Mouse (Mus musculus): ENCODE data around the gene Crim1. TPM values are rescaled to one million over a fixed set of nuclear protein-coding genes. Genes with fewer than 3 reads are reported as not detected.

Gene Crim1
- polyA plus RNA-seq, 1 experiment = 19.2 TPM

DNA sequence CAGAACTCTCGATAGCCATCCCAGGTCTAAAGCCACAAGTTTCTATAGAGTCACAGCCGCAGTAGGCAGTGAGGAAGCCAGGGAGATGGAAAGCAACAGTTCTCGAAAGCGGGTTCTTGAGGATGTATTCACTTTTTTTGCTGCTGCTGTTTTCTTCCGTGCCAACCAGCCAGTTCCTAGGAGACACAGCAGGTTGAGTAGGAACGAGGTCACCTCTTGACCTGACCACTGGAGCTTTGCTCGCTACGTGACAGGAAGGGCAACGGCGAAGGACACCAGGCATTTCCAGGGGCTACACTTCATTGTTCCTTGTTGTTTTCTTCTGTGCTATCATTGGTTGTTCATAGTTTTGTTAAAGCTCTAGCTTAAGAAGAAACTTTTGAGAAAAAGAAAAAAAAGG lies 174.7 kb downstream of the Crim1 start:
- WGBS = 95% methylated on average over 10 of the region's 10 CpGs
- TF ChIP-seq CTCF (IDR thresholded peaks at IDR 0.05; ENCODE audit: borderline replicate concordance, control insufficient read depth, extremely low read depth, insufficient read depth, low read length, poor library complexity) (no peak), POLR2A (IDR thresholded peaks at IDR 0.05; ENCODE audit: control insufficient read depth, extremely low read depth, insufficient read depth, low read length, poor library complexity) (no peak)
- H3K4me1 ChIP-seq (replicated peaks; ENCODE audit: control insufficient read depth, insufficient read depth, low read length) = no peaks in the 10 kb centered on the region; the same call in 1 of the 2 replicates
- no peak for DNase-seq
- H3K27ac ChIP-seq (ENCODE audit: control insufficient read depth, insufficient read depth, low read length) = no peak overlapping the region
- H3K4me3 ChIP-seq (ENCODE audit: control insufficient read depth, insufficient read depth, low read length) = no peak overlapping the region
- H3K36me3 ChIP-seq (ENCODE audit: control insufficient read depth, insufficient read depth, low read length) = peaks cover 11% of the 10 kb centered on the region
- H3K27me3 ChIP-seq (ENCODE audit: control insufficient read depth, insufficient read depth, low read length) = no peaks in the 10 kb centered on the region

DNA sequence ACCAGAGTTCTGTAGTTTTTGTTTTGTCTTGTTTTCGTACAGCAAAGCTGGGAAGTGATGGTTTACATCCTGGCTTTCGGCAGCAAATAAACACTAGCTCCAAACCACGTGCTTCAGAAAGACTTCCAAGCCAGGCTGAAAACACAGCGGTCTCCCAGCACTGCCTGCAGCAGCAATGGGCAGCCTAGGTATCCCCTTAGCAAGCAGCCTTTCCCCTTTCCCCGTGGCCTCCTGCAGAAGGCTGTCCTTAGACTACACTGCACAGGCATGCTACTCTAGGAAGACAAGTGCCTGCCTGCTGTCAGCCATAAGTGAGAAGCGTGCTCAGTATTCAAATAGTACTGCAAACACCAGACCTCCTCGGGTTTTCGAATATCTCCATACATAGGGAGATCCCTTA lies 176.5 kb downstream of the Crim1 start:
- DNase-seq = no peak
- Histone ChIP-seq H3K27ac (ENCODE audit: control insufficient read depth, insufficient read depth, low read length) (no peak overlapping the region), H3K27me3 (ENCODE audit: control insufficient read depth, insufficient read depth, low read length) (no peaks in the 10 kb centered on the region), H3K4me3 (ENCODE audit: control insufficient read depth, insufficient read depth, low read length) (no peak overlapping the region), H3K36me3 (ENCODE audit: control insufficient read depth, insufficient read depth, low read length) (peaks cover 11% of the 10 kb centered on the region), H3K4me1 (replicated peaks; ENCODE audit: control insufficient read depth, insufficient read depth, low read length) (no peaks in the 10 kb centered on the region; the same call in 1 of the 2 replicates)
- 95% methylated on average over 8 of the region's 8 CpGs for WGBS
- TF ChIP-seq CTCF (IDR thresholded peaks at IDR 0.05; ENCODE audit: borderline replicate concordance, control insufficient read depth, extremely low read depth, insufficient read depth, low read length, poor library complexity) = no peak
- TF ChIP-seq POLR2A (IDR thresholded peaks at IDR 0.05; ENCODE audit: control insufficient read depth, extremely low read depth, insufficient read depth, low read length, poor library complexity) = no peak

DNA sequence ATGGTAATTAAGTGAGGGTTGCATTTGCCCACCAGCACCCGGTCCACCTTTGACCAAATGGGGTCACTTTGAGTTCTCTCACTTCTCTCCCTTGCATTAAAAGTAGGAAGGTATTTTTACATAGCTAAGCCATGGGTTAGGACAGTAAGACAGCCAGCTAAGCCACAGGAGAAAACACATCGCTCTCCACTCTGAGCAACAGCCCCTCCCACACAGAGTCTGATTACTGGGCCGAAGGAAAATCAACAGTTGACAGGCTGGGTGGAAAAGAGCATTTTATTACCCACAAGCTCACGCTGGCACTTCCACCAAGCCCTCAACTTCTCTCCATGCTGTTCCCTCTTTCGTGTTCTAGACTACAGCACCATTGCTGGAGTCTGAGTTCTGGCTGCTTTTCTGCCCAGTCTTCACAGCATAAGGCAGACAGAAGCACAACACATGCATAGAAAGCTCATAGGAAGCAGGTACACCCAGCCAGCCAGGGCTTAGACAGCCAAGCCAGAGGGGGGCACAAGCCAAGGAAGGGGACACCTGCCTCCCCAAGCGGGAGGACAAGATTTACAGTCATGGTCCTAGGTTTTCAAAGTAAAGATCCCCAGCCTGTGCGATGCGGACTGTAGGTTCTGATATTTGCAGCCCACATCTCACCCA lies 179.2 kb downstream of the Crim1 start:
- Histone ChIP-seq H3K27me3 (ENCODE audit: control insufficient read depth, insufficient read depth, low read length) (no peaks in the 10 kb centered on the region), H3K27ac (ENCODE audit: control insufficient read depth, insufficient read depth, low read length) (no peak overlapping the region), H3K36me3 (ENCODE audit: control insufficient read depth, insufficient read depth, low read length) (peaks cover 11% of the 10 kb centered on the region), H3K4me1 (replicated peaks; ENCODE audit: control insufficient read depth, insufficient read depth, low read length) (no peaks in the 10 kb centered on the region; the same call in 1 of the 2 replicates), H3K4me3 (ENCODE audit: control insufficient read depth, insufficient read depth, low read length) (no peak overlapping the region)
- TF ChIP-seq POLR2A (IDR thresholded peaks at IDR 0.05; ENCODE audit: control insufficient read depth, extremely low read depth, insufficient read depth, low read length, poor library complexity) = no peak
- no peak for TF ChIP-seq CTCF (IDR thresholded peaks at IDR 0.05; ENCODE audit: borderline replicate concordance, control insufficient read depth, extremely low read depth, insufficient read depth, low read length, poor library complexity)
- WGBS = 93% methylated on average over 8 of the region's 8 CpGs
- no peak for DNase-seq

DNA sequence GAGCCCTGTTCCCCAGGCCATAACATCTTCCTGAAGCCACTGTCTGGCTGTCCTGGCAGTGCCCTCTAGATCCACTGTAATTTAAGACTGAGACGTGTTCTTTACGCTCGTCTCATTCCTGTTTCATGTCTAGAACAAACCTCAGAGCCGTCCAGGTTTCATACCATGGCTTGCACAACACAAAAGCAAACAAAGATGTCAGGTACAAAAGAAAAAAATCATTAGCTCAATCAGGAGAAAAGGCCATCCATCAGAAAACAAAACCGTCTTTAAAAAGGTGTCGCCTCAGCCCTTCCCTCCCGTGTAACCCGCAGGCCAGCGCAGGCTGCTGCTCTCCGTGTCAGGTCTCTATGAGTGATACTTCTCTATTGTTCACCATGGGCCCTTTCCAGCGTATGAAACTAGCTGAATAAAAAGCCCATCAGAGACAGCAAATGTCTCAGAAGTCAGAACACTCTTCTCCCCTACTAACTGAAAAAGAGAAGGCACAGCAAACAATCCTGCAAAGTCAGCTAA lies 179.7 kb downstream of the Crim1 start:
- H3K27me3 ChIP-seq (ENCODE audit: control insufficient read depth, insufficient read depth, low read length) = no peaks in the 10 kb centered on the region
- WGBS = 96% methylated on average over 11 of the region's 11 CpGs
- no peak overlapping the region for H3K27ac ChIP-seq (ENCODE audit: control insufficient read depth, insufficient read depth, low read length)
- TF ChIP-seq CTCF (IDR thresholded peaks at IDR 0.05; ENCODE audit: borderline replicate concordance, control insufficient read depth, extremely low read depth, insufficient read depth, low read length, poor library complexity) (no peak), POLR2A (IDR thresholded peaks at IDR 0.05; ENCODE audit: control insufficient read depth, extremely low read depth, insufficient read depth, low read length, poor library complexity) (no peak)
- H3K4me1 ChIP-seq (replicated peaks; ENCODE audit: control insufficient read depth, insufficient read depth, low read length) = no peaks in the 10 kb centered on the region; the same call in 1 of the 2 replicates
- no peak overlapping the region for H3K4me3 ChIP-seq (ENCODE audit: control insufficient read depth, insufficient read depth, low read length)
- DNase-seq = no peak
- H3K36me3 ChIP-seq (ENCODE audit: control insufficient read depth, insufficient read depth, low read length) = peaks cover 11% of the 10 kb centered on the region

DNA sequence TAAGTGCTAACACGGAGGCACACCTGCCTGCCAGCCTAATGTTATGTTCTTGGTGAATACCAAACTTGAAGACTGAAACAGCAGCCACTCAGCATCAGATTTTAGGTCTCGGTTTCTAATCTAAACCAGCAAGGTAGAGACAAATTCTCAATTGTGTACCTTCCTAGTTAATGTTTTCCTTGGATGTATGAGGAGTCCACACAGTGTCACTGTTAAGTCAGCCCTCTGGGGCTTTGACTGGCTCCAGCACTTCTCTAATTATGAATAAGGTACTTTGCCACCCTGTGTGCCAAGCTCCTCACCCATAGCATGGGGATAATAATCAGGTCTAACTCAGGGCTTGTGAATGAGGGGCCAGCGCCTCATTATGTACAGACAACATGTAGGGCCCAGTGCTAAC lies 182.3 kb downstream of the Crim1 start:
- no peaks in the 10 kb centered on the region for H3K27me3 ChIP-seq (ENCODE audit: control insufficient read depth, insufficient read depth, low read length)
- no peak overlapping the region for H3K27ac ChIP-seq (ENCODE audit: control insufficient read depth, insufficient read depth, low read length)
- TF ChIP-seq POLR2A (IDR thresholded peaks at IDR 0.05; ENCODE audit: control insufficient read depth, extremely low read depth, insufficient read depth, low read length, poor library complexity) (no peak), CTCF (IDR thresholded peaks at IDR 0.05; ENCODE audit: borderline replicate concordance, control insufficient read depth, extremely low read depth, insufficient read depth, low read length, poor library complexity) (no peak)
- no peaks in the 10 kb centered on the region for H3K4me1 ChIP-seq (replicated peaks; ENCODE audit: control insufficient read depth, insufficient read depth, low read length)
- no peak overlapping the region for H3K4me3 ChIP-seq (ENCODE audit: control insufficient read depth, insufficient read depth, low read length)
- DNase-seq = no peak
- 92% methylated on average over 3 of the region's 3 CpGs for WGBS
- H3K36me3 ChIP-seq (ENCODE audit: control insufficient read depth, insufficient read depth, low read length) = peaks cover 11% of the 10 kb centered on the region

DNA sequence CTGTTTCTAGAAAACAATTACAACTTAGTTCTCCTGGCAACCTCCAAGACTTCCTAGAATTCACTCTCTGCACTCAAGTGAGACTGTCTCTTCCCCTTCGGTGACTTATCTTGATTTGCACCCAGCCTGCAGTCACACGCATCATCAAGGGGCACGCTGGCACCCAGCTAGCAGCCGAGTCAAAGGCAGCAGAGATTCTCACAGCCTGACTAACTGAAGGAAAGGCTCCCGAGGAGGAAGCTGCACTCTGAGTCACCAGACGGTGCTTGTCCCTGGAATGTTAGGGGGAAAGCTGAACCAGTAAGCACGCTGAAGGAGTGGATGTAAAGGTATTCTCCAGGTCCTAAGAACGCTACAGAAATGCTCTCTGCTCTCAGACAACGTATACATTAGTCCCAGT lies 187.6 kb downstream of the Crim1 start:
- WGBS = 93% methylated on average over 9 of the region's 9 CpGs
- TF ChIP-seq POLR2A (IDR thresholded peaks at IDR 0.05; ENCODE audit: control insufficient read depth, extremely low read depth, insufficient read depth, low read length, poor library complexity) = no peak
- no peak for TF ChIP-seq CTCF (IDR thresholded peaks at IDR 0.05; ENCODE audit: borderline replicate concordance, control insufficient read depth, extremely low read depth, insufficient read depth, low read length, poor library complexity)
- no peak for DNase-seq
- Histone ChIP-seq H3K27ac (ENCODE audit: control insufficient read depth, insufficient read depth, low read length) (no peak overlapping the region), H3K27me3 (ENCODE audit: control insufficient read depth, insufficient read depth, low read length) (no peaks in the 10 kb centered on the region), H3K4me1 (replicated peaks; ENCODE audit: control insufficient read depth, insufficient read depth, low read length) (no peaks in the 10 kb centered on the region), H3K36me3 (ENCODE audit: control insufficient read depth, insufficient read depth, low read length) (no peaks in the 10 kb centered on the region), H3K4me3 (ENCODE audit: control insufficient read depth, insufficient read depth, low read length) (no peak overlapping the region)
